Mouse (Mus musculus) heart, adult 2 months (tissue): ENCODE results near the gene Rapgef2. TPM values are rescaled to one million over a fixed set of nuclear protein-coding genes. Genes with fewer than 3 reads are reported as not detected.

Source experiments
- DNase-seq, 2 experiments: peaks; one replicate each; pipeline ENCODE4 v3.0.0; 2021
- H3K27ac ChIP-seq: fragments of 200-600 bp; 2 replicates; pipeline ENCODE4 v1.8.1; 2022
- H3K27me3 ChIP-seq: fragments of 200-500 bp; 2 replicates; pipeline ENCODE4 v1.6.1; 2012; ENCODE audit warnings: mild to moderate bottlenecking, low read length, inconsistent platforms, mixed read lengths; ENCODE audit not compliant: control insufficient read depth, insufficient read depth
- H3K36me3 ChIP-seq: fragments of 200-500 bp; 2 replicates; pipeline ENCODE4 v1.6.1; 2012; ENCODE audit warnings: low read length, inconsistent platforms; ENCODE audit not compliant: control insufficient read depth, insufficient read depth
- H3K4me1 ChIP-seq: fragments of 200-500 bp; 2 replicates; pipeline ENCODE4 v1.6.1; 2011; ENCODE audit warnings: low read length; ENCODE audit not compliant: control insufficient read depth, insufficient read depth
- H3K4me3 ChIP-seq: fragments of 200-600 bp; 2 replicates; pipeline ENCODE4 v1.8.1; 2022
- H3K79me2 ChIP-seq: fragments of 200-500 bp; replicated peaks from 2 replicates; pipeline ENCODE4 v1.6.1; 2012; ENCODE audit warnings: mild to moderate bottlenecking, inconsistent platforms, low read length, moderate library complexity, mixed read lengths; ENCODE audit not compliant: control insufficient read depth, insufficient read depth
- H3K9ac ChIP-seq: fragments of 200-500 bp; 2 replicates; pipeline ENCODE4 v1.6.1; 2012; ENCODE audit warnings: low read depth, mild to moderate bottlenecking, control low read depth, inconsistent platforms, low read length, mixed read lengths
- CTCF ChIP-seq: fragments of 200-600 bp; IDR thresholded peaks from 2 replicates; pipeline ENCODE4 v1.8.1; 2022; ENCODE audit warnings: antibody characterized with exemption, mild to moderate bottlenecking, moderate library complexity
- EP300 ChIP-seq: fragments of 200-500 bp; IDR thresholded peaks from 2 replicates; pipeline ENCODE4 v1.6.1; 2011; ENCODE audit warnings: low read depth, low read length, control low read depth; ENCODE audit not compliant: insufficient read depth
- POLR2A ChIP-seq: fragments of 200-500 bp; IDR thresholded peaks from 2 replicates; pipeline ENCODE4 v1.6.1; 2011; ENCODE audit warnings: mild to moderate bottlenecking, low read depth, low read length, control low read depth; ENCODE audit not compliant: insufficient read depth
- WGBS: fragments of 180-500 bp; shearing (Covaris S2); methylation state at CpG from one replicate; pipeline ENCODE4 v1.1.7; 2018; 5-methylcytosine and 5-hydroxymethylcytosine counted together
- intact Hi-C: fragments of 180-260 bp; cut with DNase I; formaldehyde crosslinking; loops from one replicate; pipeline ENCODE4 v1.15.1; 2025
- polyA plus RNA-seq: library from polyadenylated mRNA; depleted of rRNA; stranded (reverse); fragments of >200 nt; gene quantifications from 2 replicates; pipeline ENCODE4 v1.2.3, GENCODE M21; 2012
- total RNA-seq, 2 experiments: library from RNA; stranded (reverse); gene quantifications; 2 replicates each; pipeline ENCODE4 v1.2.3; 2021

Rapgef2 gene
- total and polyA plus RNA-seq, 3 experiments = 10.6 to 36.2 (median 31.7) TPM

GRCm38 (mm10) chr3:79254023-79254422 lies 32.3 kb downstream of the Rapgef2 start:
- Histone ChIP-seq H3K9ac (no peak overlapping the region), H3K36me3 (peaks cover 2% of the 10 kb centered on the region; the same call in 1 of the 2 replicates), H3K4me3 (no peak overlapping the region), H3K79me2 (peaks cover 18% of the 10 kb centered on the region), H3K4me1 (peaks cover 24% of the 10 kb centered on the region), H3K27ac (peak overlapping the region; percentile 90), H3K27me3 (no peaks in the 10 kb centered on the region)
- 60% methylated on average over 3 of the region's 3 CpGs for WGBS
- TF ChIP-seq EP300 (no peak), CTCF (no peak), POLR2A (no peak)
- intact Hi-C loops = no loop called here
- DNase-seq = no peak

GRCm38 (mm10) chr3:79253416-79253815 lies 32.9 kb downstream of the Rapgef2 start:
- Histone ChIP-seq H3K4me3 (peak overlapping the region; percentile 26; the same call in 1 of the 2 replicates), H3K27me3 (no peaks in the 10 kb centered on the region), H3K36me3 (peaks cover 2% of the 10 kb centered on the region; the same call in 1 of the 2 replicates), H3K4me1 (peaks cover 25% of the 10 kb centered on the region), H3K27ac (peak overlapping the region; percentile 90), H3K9ac (peak overlapping the region; percentile 2; the same call in 1 of the 2 replicates), H3K79me2 (peaks cover 16% of the 10 kb centered on the region)
- TF ChIP-seq CTCF (no peak), EP300 (no peak), POLR2A (no peak)
- no peak for DNase-seq
- intact Hi-C loops = no loop called here
- 38% methylated on average over 9 of the region's 9 CpGs for WGBS

GRCm38 (mm10) chr3:79252921-79253394 lies 33.4 kb downstream of the Rapgef2 start:
- Histone ChIP-seq H3K4me1 (peaks cover 28% of the 10 kb centered on the region), H3K4me3 (peak overlapping the region; percentile 26; the same call in 1 of the 2 replicates), H3K27ac (peak overlapping the region; percentile 90), H3K9ac (peak overlapping the region; percentile 55), H3K27me3 (no peaks in the 10 kb centered on the region), H3K79me2 (peaks cover 15% of the 10 kb centered on the region), H3K36me3 (peaks cover 5% of the 10 kb centered on the region; the same call in 1 of the 2 replicates)
- TF ChIP-seq CTCF (no peak), POLR2A (peak; percentile 46; the same call in 1 of the 2 replicates), EP300 (0 out of 2 replicates have a peak, but pooled peaks have one; percentile 19)
- intact Hi-C loops = no loop called here
- WGBS = 18% methylated on average over 5 of the region's 5 CpGs
- no peak for DNase-seq

- H3K36me3 ChIP-seq = peaks cover 24% of the 10 kb centered on the region
- no peak overlapping the region for H3K9ac ChIP-seq
- WGBS = 58% methylated on average over 1 of the region's 1 CpGs
- H3K4me1 ChIP-seq = peaks cover 33% of the 10 kb centered on the region
- H3K79me2 ChIP-seq = peaks cover 15% of the 10 kb centered on the region
- H3K4me3 ChIP-seq = no peak overlapping the region
- DNase-seq = no peak
- intact Hi-C loops = no loop called here
- H3K27ac ChIP-seq = peak overlapping the region; percentile 28
- no peaks in the 10 kb centered on the region for H3K27me3 ChIP-seq
- TF ChIP-seq POLR2A (no peak), CTCF (no peak), EP300 (no peak)
Measured at GRCm38 (mm10) chr3:79249955-79250354, 36.4 kb downstream of the Rapgef2 start.

GRCm38 (mm10) chr3:79248659-79249235 lies 37.6 kb downstream of the Rapgef2 start:
- intact Hi-C loops = no loop called here
- TF ChIP-seq CTCF = no peak
- TF ChIP-seq POLR2A = no peak
- Histone ChIP-seq H3K79me2 (peaks cover 13% of the 10 kb centered on the region), H3K36me3 (peaks cover 25% of the 10 kb centered on the region), H3K27me3 (no peaks in the 10 kb centered on the region), H3K27ac (peak overlapping the region; percentile 29), H3K4me1 (peaks cover 36% of the 10 kb centered on the region), H3K9ac (no peak overlapping the region), H3K4me3 (no peak overlapping the region)
- 77% methylated on average over 5 of the region's 5 CpGs for WGBS
- DNase-seq = no peak

- no peak overlapping the region for H3K4me3 ChIP-seq
- peaks cover 30% of the 10 kb centered on the region for H3K36me3 ChIP-seq
- TF ChIP-seq POLR2A = no peak
- no peak for TF ChIP-seq CTCF
- no peak for TF ChIP-seq EP300
- H3K4me1 ChIP-seq = peaks cover 38% of the 10 kb centered on the region
- intact Hi-C loops = no loop called here
- DNase-seq = no peak
- 43% methylated on average over 11 of the region's 11 CpGs for whole genome bisulfite sequencing
- H3K27me3 ChIP-seq = no peaks in the 10 kb centered on the region
- no peak overlapping the region; the same call in 1 of the 2 replicates for H3K9ac ChIP-seq
- H3K79me2 ChIP-seq = peaks cover 14% of the 10 kb centered on the region
- H3K27ac ChIP-seq = peak overlapping the region; percentile 29
Measured at GRCm38 (mm10) chr3:79248208-79248607, 38.1 kb downstream of the Rapgef2 start.
